Mouse (Mus musculus) naive thymus-derived CD4-positive, alpha-beta T cell, adult 2 months (primary cell): ENCODE data around the gene Gpr88.
"Not testable (repeated sequence)": the region's sequence is repeated elsewhere in the genome, so short reads cannot be mapped to it uniquely, and the experiment has no call there.

Source experiments
- DNase-seq: peaks from one replicate; pipeline ENCODE4 v3.0.0-alpha.2; 2011; ENCODE audit warnings: low read depth

Gpr88 gene

DNA sequence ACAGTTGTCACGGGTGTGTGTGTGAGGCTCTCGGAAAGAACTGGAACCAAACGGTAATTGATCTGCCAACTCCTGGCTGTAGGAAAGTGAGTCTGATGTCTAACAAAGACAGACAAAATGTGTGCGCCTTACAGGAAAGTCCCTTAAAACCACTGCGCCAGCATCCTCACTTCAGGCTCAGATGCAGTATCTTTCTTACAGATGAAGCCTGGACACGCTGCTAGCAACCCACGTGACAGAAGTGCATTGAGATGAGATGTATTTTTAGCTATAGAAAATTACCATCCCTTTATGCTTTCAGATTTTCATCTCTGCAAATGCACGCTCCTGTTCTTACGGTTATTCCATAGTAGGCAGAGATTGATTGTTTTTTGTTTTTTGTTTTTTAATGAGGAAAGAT is 10.6 kb downstream of the Gpr88 start:
- no peak for DNase-seq

DNA sequence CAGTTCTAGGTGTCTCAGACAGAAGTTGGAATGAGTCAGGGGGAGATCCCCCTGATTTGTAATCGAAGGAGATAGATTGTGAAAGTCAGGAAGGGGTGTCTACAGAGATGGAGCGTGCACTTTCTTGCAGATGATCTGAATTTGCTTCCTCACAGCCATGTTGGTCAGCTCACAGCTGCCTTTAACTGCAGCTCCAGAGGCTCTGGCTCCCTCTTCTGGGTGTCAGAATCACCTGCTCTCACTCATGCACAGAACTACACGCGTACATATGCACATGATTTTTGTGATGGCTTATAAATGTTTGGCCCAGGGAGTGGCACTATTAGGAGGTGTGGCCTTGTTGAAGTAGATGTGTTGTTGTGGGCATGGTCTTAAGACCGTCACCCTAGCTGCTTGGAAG is 15.8 kb downstream of the Gpr88 start:
- no peak for DNase-seq

DNA sequence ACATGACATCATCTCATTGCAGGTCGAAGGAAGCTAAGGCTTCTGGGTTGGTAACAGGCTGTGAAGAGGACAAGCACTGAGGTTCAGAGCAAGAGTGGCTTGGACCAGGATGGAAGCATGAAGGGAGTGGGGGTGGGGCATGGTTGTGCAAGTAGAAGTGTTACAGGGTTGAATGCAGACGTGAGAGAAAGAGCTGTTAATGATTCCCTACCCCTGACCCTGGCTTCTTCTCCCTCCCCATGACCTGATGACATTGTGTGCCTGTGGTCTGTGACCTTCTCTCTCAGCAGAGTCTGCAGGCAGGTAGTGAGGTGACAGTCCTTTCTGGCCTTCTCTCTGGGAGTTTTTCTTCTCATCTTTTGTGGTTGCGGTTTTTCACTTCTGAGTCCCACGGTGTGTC is 16.4 kb downstream of the Gpr88 start:
- no peak for DNase-seq

DNA sequence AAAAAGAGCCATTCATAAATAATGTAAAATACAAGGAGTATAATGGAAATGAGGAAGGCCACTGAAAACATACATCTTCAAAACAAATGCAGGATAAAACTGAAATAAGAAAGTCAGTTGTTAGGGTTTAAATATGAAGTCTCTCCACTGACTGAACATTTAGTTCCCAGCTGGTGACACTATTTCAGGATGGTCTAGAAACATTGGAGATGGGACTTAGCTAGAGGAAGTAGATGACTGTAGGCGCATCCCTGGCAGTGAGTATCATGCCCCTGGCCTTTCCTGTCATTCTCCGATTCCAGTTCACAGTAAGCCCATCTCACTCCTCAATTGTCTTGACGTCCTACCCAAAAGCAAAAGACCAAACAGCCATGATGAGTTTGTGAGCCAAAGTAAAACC is 19.8 kb downstream of the Gpr88 start:
- DNase-seq = no peak

DNA sequence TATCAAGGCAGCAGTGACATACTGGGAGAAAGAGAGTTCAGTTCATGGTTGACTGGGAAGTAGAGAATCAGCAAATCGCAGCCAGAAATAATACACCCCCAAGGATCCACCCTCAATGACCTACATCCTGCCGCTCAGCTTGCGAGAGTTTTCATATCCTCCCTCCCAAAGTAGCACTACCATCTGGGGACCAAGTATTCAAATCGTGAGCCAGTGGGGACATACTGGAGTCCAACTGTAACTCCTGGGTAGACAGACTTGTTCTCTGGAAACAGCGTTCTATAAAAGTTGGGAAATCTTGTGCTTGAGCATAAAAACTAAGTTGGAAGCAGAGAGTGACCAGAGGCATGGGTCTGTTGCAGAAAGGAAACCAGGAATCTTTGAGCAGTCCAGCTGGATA is 20.5 kb downstream of the Gpr88 start:
- DNase-seq = no peak

DNA sequence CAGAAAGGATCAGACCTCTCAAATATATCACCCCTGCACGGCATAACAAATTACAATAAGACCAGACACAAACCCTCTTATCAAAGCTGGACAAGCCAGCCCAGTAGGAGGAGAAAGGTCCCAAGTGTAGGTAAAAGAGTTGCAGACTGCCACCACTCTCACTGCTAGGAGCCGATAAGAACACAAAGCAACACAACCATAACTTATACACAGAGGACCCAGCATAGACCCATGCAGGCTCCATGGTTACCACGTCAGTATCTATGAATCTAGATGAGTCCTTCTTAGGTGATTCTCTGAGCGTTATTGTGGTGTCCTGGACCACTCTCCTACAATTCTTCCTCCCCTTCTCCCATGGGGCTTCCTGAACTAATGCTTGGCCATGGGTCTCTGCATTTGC is 24.0 kb downstream of the Gpr88 start:
- no peak for DNase-seq

DNA sequence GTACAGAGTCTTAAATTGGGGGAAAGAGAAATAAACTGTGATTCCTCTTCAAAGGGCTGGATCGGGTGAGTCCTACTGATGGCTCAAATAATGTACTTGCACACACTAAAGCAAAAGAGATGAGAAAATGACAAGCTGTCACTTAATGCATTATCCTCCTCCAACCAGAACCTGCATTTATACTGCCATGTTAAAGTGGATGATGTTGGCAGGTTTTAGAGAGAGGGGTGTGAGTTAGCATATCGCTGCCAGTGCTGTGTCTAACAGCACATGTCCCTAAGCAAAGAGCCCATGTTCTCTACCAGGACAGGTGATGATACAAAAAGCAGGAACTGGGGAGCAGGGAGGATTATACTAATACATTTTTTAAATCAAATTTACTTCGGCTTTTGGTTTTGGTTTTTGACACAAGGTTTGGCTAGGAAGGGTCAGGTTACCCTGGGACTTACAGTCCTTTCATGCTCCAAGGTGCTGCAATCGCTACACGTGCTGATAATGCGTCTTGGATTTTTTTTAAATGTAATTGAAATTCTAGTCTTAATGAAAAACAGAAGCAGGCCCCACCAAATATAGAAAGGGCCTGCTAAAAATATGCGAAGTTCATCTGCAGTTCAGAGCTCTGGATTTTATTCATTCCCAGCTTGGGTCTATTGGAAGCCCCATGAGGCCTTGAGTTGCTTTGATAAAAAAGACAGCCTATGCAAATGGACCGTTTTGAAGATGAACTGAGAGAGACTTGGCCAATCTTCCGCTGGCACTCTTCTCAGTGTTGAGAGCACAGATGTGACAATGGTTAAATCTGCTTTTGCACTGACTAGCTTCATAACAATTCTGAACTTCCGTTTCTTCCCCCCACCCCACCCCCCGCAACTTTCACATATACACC is 24.7 kb downstream of the Gpr88 start:
- DNase-seq = no peak

DNA sequence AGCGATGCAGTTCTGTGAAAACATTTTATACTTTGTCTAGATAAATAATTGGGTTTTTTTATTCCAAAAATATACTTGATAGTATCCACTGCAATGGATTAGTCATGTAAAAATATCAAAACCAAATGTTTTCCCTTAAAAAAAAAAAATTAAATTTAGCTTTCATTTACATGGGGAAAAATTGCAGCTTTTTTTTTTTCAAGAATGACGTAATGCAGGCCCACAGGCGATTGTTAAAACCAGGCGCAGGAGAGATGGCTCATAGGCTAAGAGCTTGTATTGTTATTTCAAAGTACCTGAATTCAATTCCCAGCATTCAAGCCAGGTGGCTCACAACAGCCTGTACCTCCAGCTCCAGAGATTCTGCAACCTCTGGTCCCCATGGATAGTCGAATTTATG is 25.9 kb downstream of the Gpr88 start:
- no peak for DNase-seq

DNA sequence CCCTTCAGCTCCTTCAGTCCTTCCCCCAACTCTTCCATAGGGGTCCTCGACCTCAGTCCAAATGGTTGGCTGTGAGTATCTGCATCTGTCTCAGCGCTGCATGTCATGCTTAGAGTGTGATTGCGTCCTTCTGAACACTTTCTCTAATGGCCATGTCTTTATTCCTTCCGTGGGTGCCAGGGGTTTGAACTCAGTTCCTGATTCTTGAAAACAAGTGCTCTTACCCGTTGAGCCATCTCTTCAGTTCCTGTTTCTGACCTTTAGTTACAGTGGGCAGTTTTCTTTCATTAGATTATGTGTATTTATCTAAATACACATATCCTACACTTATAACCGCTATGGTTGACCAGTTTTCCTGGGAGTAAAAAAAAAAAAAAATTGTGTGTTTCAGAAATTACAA is 26.4 kb downstream of the Gpr88 start:
- DNase-seq = no peak

DNA sequence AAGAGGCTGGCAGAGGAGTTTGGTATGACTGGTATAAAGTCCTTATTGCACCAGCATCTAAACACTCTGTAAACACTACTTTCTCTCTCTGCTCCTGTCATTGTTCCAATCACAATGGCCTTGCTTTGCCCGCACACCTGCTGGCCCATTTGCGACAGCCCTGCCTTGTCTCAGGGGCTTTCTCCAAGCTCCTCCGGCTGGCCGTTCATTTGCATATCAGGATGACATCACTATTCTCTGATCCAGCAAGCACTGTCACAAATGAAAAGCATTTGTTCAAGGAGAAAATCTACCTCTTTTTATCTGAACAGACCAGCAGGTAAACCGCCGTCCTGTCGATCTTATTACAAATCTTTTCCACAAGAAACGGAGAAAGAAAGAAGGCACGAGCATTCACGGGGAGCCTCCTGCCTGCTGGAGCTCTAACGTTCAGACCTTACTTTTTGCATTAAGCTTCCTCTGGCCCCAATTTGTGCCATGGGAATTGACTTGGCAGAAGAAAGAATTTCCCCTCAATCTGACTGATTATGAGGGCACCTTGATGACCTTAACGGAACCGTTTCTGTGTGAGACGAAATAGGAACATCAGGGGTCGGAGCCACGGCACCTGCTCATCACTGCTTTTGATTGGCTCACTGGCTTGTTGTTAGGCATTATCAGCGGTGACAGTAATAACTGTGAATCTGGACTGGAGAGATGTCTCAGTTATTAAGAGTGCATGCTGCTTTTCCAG is 30.6 kb downstream of the Gpr88 start:
- DNase-seq = no peak

DNA sequence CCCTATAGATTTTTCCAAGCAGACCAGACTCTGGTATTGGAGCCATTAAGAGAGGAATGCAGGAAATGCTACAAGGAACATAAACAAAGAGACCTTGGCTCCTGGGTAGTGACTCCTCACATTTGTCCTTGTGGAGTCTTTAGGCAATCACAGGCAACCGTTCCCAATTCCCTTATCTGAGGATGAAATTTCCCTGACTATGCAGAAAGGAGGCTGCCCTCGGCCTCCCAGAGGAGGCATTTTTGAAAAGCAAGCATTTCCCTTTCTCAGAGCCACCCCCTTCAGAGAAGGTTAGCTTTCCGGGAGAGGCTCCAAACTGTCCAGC is 31.7 kb downstream of the Gpr88 start:
- no peak for DNase-seq

DNA sequence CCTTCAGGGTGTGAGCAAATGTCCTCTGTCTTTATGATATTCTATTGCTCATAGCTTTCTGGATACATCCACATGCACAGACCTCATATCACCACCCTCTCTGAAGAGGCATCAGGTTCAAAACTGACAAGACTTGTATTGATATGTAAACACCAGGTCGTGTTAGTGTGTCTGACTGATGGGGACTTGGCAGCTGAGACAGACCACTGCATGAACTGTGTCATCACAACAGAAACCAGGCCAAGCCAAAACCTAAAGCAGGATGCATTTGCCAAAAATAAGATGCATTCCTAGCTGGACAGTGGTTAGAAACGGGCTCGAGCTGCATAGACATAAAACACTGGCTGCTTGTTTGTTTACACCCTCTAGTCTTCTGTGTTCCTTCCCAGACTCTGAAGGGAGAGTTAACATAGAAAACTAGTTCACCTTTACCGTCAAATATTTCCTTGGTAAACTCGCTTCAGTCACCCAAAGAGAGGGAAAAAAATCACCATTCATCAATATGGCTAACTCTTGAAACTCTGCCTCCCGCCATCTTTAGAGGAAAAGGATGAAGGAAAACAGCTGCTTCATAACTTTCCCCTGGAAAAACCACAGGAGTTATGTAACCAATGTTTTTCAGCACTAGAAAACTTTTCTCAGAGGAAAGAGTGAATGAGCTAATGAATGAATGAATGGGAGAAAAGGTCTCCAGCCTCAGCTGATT is 32.2 kb downstream of the Gpr88 start:
- DNase-seq = no peak

DNA sequence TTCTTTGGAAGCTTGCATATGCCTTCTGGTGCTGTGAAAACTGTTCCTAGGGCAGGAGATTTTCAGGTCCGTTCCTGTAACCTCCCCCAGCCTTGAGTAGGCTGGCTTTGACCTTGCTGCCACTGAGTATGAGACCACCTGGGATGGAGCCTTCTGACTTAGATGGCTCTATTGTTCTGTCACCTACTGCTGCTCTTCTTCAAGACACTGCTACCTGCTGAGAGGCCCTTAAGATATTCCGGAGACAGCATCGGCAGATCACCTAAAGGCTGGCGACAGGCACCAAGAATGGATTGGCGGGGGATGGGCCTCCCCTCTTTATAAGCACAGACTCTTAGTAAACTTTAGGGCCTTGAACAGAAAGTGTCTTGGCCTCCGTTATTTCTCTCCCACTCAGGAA is 35.9 kb downstream of the Gpr88 start:
- DNase-seq = not testable (repeated sequence)

DNA sequence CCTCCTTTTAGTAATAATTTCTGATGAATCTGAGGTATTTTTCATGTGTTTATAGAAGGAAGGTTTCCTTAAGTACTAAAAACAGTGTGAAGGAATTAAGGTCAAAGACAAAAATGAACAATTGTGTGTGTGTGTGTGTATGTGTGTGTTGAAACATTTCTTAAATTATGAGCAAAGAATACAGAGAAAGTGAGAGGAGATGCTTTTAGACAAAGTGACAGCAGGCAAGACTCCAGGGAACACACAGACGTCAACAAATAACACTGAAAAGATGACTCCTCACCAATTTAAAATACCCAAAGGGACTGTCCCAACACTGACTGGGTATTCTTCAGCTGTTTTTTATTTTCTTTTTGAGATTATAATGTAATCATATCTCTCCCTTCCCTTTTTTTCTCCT is 37.0 kb downstream of the Gpr88 start:
- DNase-seq = no peak

DNA sequence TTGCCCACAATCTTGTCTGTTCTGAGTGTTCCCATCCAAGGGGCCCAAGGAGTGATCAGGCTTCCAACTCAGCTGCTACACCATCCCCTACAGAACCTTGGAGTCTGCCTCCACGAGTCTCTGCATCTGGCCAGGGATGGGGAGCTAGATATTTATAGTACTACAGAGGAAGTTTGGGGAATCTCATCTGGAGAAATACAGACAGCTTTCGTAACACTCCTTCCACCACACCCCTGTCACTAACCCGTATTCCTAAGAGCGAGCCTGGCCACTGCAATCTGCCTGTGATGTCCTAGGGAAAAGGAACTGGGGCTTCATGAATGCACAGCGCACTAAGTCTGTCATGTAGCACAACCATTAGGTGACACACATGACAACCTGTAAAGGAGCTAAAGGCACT is 41.7 kb downstream of the Gpr88 start:
- DNase-seq = no peak

DNA sequence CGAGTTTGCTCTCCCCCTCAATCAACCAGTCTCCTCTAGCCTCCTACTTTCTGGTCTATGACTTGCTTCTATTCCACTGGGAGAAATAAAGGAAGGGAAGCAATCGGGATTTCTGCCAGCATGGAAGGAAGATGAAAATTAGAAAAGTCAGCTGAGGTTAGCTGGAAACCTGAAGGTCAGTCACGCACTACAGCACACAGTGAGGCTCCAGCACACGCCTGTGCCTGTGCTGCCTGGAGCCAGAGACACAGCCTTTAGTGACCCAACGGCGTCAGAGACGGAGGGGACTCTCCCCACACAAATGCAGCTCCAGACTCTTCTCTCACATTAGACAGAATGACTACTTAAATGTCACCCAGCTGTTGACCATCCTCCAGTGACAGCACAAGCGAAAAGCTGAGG is 42.6 kb downstream of the Gpr88 start:
- DNase-seq = no peak

DNA sequence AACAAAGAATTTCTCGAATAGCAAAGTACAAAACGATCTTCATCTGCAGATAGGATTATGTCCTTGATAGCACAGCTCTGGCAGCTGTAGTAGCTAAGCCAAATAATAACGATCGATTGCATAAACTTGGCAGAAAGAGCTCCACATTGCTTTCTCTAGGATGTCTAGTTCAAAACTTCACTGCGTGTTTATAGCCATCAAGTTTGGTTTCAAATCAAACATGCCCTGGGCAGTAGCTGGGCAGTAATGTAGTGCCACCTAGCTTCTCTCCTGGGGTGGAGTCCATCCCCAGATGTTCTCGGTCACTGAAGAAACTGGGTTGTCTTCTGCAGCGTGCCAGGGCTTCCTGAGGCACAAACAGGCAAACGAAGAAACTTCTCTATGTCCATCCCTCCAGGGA is 44.1 kb downstream of the Gpr88 start:
- no peak for DNase-seq

DNA sequence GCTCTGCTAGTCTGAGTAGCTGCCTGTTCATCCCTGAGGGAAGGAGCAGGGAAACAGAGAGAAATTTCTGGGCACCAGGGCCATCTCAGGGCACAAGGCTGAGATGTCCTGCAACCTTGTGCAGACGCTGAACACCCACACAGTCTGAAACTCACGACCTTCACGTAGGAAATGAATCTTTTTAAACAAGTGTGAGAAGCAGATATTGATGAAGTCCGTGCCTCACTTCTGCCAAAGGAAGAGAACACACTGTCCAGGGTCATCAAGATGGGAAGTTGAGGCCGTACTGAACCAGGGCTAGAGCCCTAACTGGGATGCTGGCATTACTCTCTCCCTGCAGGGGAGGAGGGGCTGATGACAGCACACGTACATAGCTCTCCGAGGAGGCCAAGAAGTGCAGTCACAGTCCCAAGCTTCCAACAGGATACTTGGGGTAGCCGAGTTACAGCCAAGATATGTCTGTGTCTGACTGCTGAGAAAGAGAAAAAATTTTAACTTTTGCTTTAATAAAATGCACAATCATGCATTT is 46.9 kb downstream of the Gpr88 start:
- no peak for DNase-seq

DNA sequence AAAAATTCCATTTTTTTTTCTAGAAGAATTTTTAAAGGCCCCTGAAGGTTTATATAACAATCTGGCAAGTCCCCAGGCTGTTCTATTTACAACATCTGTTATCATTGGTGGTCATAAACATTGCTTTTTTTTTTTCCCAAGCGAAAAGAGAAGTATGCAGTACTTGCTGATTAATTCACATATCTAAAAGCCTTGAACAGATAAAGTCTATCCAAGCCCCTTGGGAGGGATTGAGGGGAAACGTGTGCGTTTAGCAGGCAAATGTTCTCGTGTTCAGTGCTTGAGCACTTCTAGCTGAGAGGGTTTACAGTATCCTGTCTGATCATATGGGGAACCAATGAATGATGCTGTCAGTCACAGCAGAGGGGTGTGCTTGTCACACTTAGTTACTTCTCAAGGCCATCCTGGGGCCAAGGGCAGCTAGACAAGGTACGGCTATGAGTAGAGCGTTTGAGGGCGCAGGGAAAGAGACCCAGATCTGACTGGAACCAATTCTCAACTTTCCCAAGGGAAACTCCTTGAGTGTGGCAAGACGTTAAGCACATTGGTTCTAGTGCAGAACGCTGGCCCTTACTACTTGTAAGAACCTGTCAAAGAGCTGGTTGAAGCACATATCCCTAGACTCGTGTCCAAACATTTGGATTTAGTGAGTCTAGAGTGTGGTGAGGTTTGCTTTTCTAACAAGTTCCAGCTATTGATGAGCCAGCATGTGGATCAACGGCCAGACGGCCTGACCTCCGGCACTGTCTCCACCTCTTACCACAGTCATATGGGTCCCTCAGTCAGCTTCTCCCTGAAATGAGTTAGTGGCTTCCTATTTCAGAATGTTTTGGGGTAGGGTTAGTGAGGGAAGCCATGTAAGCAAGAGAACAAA is 47.7 kb downstream of the Gpr88 start:
- DNase-seq = no peak

DNA sequence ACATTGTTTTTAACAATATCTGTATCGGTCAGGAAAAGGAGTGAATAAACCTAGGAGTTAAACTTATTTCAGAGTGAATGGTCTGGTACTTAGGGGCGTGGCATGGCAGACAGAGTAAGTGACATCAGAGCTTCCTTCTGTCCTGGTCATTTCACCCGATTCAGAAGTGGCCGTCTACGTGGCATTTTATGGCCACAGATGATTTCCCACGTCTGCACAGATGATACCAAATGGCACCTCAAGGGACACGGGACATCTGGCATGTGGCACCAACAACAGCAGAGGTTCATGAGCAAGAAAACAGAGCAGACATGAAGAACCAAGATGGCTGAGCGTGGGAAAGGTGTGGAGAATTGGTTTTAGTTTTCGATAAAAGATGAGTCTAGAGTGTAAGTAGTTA is 48.7 kb downstream of the Gpr88 start:
- DNase-seq = no peak

DNA sequence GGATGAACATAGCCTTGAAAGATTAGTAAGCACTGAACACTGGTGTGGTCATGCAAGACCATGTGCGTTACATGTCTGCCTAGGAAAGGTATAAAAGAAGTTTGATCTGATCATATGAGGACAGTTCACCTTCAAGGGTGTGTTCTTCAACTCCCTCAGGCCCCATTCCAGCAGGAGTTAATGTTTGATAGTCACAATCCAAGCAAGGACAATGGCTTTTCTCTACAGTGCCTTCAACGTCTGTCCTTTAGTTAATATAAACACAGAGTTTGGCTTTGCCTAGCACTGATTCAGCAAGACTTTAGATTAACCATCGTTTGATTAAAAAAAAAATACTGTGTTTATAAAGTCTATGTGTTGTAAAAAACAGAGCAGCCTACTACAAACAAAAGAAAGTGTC is 49.4 kb downstream of the Gpr88 start:
- no peak for DNase-seq

DNA sequence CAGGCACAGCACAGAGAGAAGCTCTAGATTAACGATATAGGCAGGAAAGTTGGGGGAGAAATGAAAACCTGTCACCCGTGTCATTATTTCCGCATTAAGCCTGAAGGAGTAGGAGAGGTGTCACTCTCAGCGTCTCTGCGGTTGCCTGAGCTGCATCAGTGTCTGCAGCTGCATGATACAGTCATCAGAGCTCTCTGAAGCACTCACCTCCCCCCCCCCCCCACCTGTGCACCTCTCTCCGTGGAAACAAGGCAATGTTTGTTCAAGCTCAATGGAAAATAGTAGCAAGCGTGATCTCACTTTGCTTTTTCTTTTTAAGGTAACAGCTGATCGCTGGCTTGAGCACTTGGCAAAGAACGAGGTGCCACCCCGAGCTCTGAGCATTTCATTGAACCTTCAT is 53.2 kb downstream of the Gpr88 start:
- DNase-seq = peak; percentile 2
